Mouse (Mus musculus): ENCODE measurements around the gene Elovl4. TPM values are rescaled to one million over a fixed set of nuclear protein-coding genes. Genes with fewer than 3 reads are reported as not detected.

Gene Elovl4
- 15.7 and 16.2 TPM in 2 replicates for polyA plus RNA-seq (2012; rRNA removed)
- 54.3 and 71.6 TPM in 2 replicates for polyA plus RNA-seq (2014; fragmentation: Nextera tagmentation; extraction: Ambion mirVana)

DNA sequence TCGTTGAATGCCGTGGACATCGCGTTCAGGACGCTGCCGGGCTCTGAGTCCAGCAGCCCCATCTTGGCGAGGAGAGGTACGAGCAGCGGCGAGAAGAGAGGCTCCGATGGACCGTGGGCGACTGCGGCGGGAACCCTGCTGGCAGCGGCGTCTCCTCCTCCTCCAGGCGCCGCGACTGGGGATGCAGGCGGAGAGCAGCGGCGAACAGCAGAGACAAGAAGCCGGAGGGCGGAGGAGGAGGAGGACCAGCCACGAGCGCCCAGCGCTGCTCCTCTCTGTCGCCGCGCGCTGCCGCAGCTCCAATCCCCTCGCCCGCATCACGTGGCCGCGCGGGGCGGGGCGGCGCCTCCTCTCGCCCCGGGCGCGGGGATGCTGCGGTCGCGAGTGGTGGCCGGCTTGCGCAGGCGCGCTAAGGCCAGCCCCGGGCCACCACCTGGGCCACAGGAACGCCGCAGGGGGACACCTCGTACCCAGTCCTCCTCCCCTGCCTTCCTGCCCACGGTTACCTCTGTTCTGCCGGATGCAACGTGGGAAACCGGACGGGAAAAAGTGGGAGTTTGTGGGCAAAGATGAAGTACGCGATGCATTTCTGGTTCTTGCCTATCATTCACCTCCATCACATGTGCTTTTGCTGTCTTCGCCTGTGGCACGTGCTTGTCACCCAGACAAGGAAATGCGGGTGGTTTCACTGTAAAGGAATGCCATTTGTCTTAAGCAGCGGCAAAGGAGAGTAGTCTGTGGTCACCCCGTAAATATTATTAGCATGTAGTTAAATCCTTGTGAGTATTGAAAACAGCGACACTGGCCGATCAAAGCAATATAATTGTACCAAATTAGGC, at the start of gene Elovl4:
Gene Elovl4 (minus strand): TSS at position 301 of the 839 bp plus-strand sequence.
- Histone ChIP-seq H3K27ac (replicated peaks; ENCODE audit: low read depth, low read length) (no peak within 1 kb of the TSS; the same call in 1 of the 2 replicates), H3K27me3 (ENCODE audit: control insufficient read depth, insufficient read depth, low read length) (no peaks in the 10 kb centered on the region), H3K4me1 (ENCODE audit: control insufficient read depth, insufficient read depth, low read length) (no peaks in the 10 kb centered on the region), H3K9me3 (ENCODE audit: control insufficient read depth, low read length) (no peaks in the 10 kb centered on the region), H3K36me3 (ENCODE audit: control insufficient read depth, insufficient read depth, low read length) (no peaks in the 10 kb centered on the region), H3K4me3 (replicated peaks; ENCODE audit: low read length) (peak within 1 kb of the TSS; percentile 65), H3K4me2 (replicated peaks; ENCODE audit: low read depth, low read length, severe bottlenecking) (peak within 1 kb of the TSS; percentile 90), H3K9ac (ENCODE audit: low read depth, low read length, severe bottlenecking) (peak within 1 kb of the TSS; percentile 66)
- ATAC-seq (ENCODE audit: low FRiP score, low read depth) (peak; percentile 87), DNase-seq (ENCODE audit: low spot score) (peak; percentile 78)
- 2% methylated on average over 41 of the region's 71 CpGs for WGBS
- peak; percentile 56; the same call in 1 of the 2 replicates for TF ChIP-seq POLR2A (IDR thresholded peaks at IDR 0.05; ENCODE audit: borderline replicate concordance, extremely low read depth, insufficient read depth, insufficient read length)

DNA sequence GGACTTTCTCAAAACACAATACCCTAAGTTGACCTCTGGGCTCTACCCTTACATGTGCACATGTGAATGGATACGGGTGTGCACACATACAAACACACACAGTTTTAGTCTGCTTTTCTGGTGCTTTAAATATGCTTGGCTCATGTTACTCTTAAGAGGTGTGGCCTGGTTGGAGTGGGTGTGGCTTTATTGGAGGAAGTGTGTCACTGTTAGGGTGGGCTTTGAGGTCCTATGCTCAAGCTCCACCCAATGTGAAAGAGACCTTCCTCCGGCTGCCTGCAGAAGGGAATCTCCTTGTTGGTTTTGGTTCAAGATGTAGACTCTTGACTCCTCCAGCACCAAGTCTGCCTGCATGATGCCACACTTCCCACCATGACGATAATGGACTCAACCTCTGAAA, 46.4 kb upstream of the Elovl4 start:
- H3K9ac ChIP-seq (ENCODE audit: low read depth, low read length, severe bottlenecking), result no peak overlapping the region
- no peak overlapping the region for H3K4me2 ChIP-seq (replicated peaks; ENCODE audit: low read depth, low read length, severe bottlenecking)
- H3K36me3 ChIP-seq (ENCODE audit: control insufficient read depth, insufficient read depth, low read length), result peaks cover 40% of the 10 kb centered on the region
- no peak for TF ChIP-seq POLR2A (IDR thresholded peaks at IDR 0.05; ENCODE audit: borderline replicate concordance, extremely low read depth, insufficient read depth, insufficient read length)
- no peaks in the 10 kb centered on the region for H3K4me1 ChIP-seq (ENCODE audit: control insufficient read depth, insufficient read depth, low read length)
- WGBS, result 89% methylated on average over 3 of the region's 3 CpGs
- H3K4me3 ChIP-seq (replicated peaks; ENCODE audit: low read length), result no peak overlapping the region
- H3K27me3 ChIP-seq (ENCODE audit: control insufficient read depth, insufficient read depth, low read length), result no peaks in the 10 kb centered on the region
- DNase-seq (ENCODE audit: low spot score) (no peak), ATAC-seq (ENCODE audit: low FRiP score, low read depth) (no peak)
- H3K27ac ChIP-seq (replicated peaks; ENCODE audit: low read depth, low read length), result no peak overlapping the region
- H3K9me3 ChIP-seq (ENCODE audit: control insufficient read depth, low read length), result no peaks in the 10 kb centered on the region

- WGBS, result 3% methylated on average over 16 of the region's 27 CpGs
- Histone ChIP-seq H3K4me3 (replicated peaks; ENCODE audit: low read length) (peak overlapping the region; percentile 86), H3K27me3 (ENCODE audit: control insufficient read depth, insufficient read depth, low read length) (no peaks in the 10 kb centered on the region), H3K9me3 (ENCODE audit: control insufficient read depth, low read length) (no peaks in the 10 kb centered on the region), H3K4me1 (ENCODE audit: control insufficient read depth, insufficient read depth, low read length) (peaks cover 8% of the 10 kb centered on the region; the same call in 1 of the 2 replicates), H3K36me3 (ENCODE audit: control insufficient read depth, insufficient read depth, low read length) (no peaks in the 10 kb centered on the region), H3K4me2 (replicated peaks; ENCODE audit: low read depth, low read length, severe bottlenecking) (peak overlapping the region; percentile 66), H3K27ac (replicated peaks; ENCODE audit: low read depth, low read length) (no peak overlapping the region), H3K9ac (ENCODE audit: low read depth, low read length, severe bottlenecking) (peak overlapping the region; percentile 85)
- ATAC-seq (ENCODE audit: low FRiP score, low read depth) (peak; percentile 62), DNase-seq (ENCODE audit: low spot score) (peak; percentile 8)
- TF ChIP-seq POLR2A (IDR thresholded peaks at IDR 0.05; ENCODE audit: borderline replicate concordance, extremely low read depth, insufficient read depth, insufficient read length), result no peak
These were observed 28.8 kb upstream of the Elovl4 start for GRCm38 (mm10) chr9:83834748-83835313.

DNA sequence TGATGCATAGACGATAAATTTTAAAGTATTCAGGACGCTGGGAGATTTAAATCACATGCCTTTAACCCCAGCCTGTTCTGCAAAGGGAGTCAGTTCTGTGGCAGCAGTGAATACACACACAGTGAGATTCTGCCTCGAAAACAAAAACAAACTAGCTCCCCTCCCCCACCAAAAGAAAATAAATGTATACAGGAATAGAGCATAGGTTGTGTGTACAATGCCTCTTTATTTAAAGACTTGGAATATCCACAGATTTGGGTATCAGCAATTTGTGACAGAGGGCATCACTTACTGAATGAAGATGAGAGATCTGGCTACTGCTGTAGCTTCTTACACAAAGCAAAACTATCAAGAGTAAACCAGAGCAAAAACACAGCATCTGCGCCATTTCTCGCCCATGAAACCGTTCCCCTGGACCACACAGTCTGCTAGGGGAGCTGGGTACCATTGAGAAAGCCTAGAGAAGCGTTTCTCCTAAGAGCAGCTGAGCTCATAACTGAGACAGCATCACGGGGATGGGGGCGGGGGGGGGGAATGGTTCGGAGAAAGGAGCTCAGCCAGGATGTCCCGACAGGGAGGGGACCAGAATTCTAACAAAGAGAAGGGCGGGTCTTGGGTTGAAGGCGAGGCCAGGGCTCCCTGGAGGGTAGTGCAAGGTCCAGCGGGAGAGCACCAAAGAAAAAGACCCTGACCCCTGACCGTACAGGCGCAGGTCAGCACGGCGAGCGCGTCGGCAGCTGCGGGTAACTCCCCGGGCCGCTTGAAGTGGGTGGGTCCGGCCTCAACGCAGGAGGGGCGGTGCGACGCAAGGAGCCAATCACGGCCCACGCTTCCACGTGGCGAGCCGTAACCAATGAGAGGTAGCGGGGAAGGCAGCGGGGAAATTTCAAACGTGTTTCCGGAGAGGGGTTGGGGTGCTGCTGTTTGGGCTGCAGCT, 28.0 kb upstream of the Elovl4 start, which contains the start of gene Ttk:
Gene Ttk (plus strand): TSS at position 879 of the 937 bp plus-strand sequence.
- H3K4me3 ChIP-seq (replicated peaks; ENCODE audit: low read length), result peak within 1 kb of the TSS; percentile 86
- peak; percentile 94 for DNase-seq (ENCODE audit: low spot score)
- WGBS, result 3% methylated on average over 34 of the region's 38 CpGs
- peak; percentile 100 for ATAC-seq (ENCODE audit: low FRiP score, low read depth)
- no peaks in the 10 kb centered on the region for H3K27me3 ChIP-seq (ENCODE audit: control insufficient read depth, insufficient read depth, low read length)
- peak within 1 kb of the TSS; percentile 72 for H3K27ac ChIP-seq (replicated peaks; ENCODE audit: low read depth, low read length)
- peak within 1 kb of the TSS; percentile 85 for H3K9ac ChIP-seq (ENCODE audit: low read depth, low read length, severe bottlenecking)
- peak; percentile 96 for TF ChIP-seq POLR2A (IDR thresholded peaks at IDR 0.05; ENCODE audit: borderline replicate concordance, extremely low read depth, insufficient read depth, insufficient read length)
- H3K4me2 ChIP-seq (replicated peaks; ENCODE audit: low read depth, low read length, severe bottlenecking), result peak within 1 kb of the TSS; percentile 71
- no peaks in the 10 kb centered on the region for H3K9me3 ChIP-seq (ENCODE audit: control insufficient read depth, low read length)
- no peaks in the 10 kb centered on the region for H3K36me3 ChIP-seq (ENCODE audit: control insufficient read depth, insufficient read depth, low read length)
- H3K4me1 ChIP-seq (ENCODE audit: control insufficient read depth, insufficient read depth, low read length), result peaks cover 8% of the 10 kb centered on the region; the same call in 1 of the 2 replicates
